Mouse (Mus musculus) neural tube, embryonic 15.5 days (tissue): ENCODE results near the gene Tmed8. TPM values are rescaled to one million over a fixed set of nuclear protein-coding genes. Genes with fewer than 3 reads are reported as not detected.

Source experiments
- ATAC-seq: fragments of 200-750 bp; cut with Nextera tagmentation; 2 replicates; pipeline ENCODE4 v1.8.0; 2017; ENCODE audit warnings: mild to moderate bottlenecking, moderate TSS enrichment, moderate library complexity; ENCODE audit not compliant: low FRiP score
- H3K27ac ChIP-seq: fragments of 300-500 bp; sonication (generic); replicated peaks from 2 replicates; pipeline ENCODE4 v1.5.1; 2015; ENCODE audit warnings: mild to moderate bottlenecking, inconsistent platforms
- H3K27me3 ChIP-seq: fragments of 300-500 bp; sonication (generic); replicated peaks from 2 replicates; pipeline ENCODE4 v1.6.1; 2015; ENCODE audit warnings: inconsistent platforms
- H3K36me3 ChIP-seq: fragments of 300-500 bp; sonication (generic); 2 replicates; pipeline ENCODE4 v1.6.1; 2015; ENCODE audit warnings: inconsistent platforms
- H3K4me1 ChIP-seq: fragments of 300-500 bp; sonication (generic); 2 replicates; pipeline ENCODE4 v1.6.1; 2015; ENCODE audit warnings: inconsistent platforms
- H3K4me2 ChIP-seq: fragments of 300-500 bp; sonication (generic); 2 replicates; pipeline ENCODE4 v1.6.1; 2015; ENCODE audit warnings: inconsistent platforms, mild to moderate bottlenecking, moderate library complexity
- H3K4me3 ChIP-seq: fragments of 300-500 bp; sonication (generic); replicated peaks from 2 replicates; pipeline ENCODE4 v1.5.1; 2015; ENCODE audit warnings: mild to moderate bottlenecking, inconsistent platforms
- H3K9ac ChIP-seq: fragments of 300-500 bp; sonication (generic); replicated peaks from 2 replicates; pipeline ENCODE4 v1.6.1; 2015; ENCODE audit warnings: mild to moderate bottlenecking, inconsistent platforms
- H3K9me3 ChIP-seq: fragments of 300-500 bp; sonication (generic); replicated peaks from 2 replicates; pipeline ENCODE4 v1.6.1; 2016; ENCODE audit warnings: inconsistent platforms
- WGBS: fragments of 180-500 bp; shearing (Covaris S2); methylation state at CpG from one replicate; pipeline ENCODE4 v1.1.7; 2015; ENCODE audit warnings: mixed read lengths; 5-methylcytosine and 5-hydroxymethylcytosine counted together
- polyA plus RNA-seq: library from polyadenylated mRNA; unstranded; fragments of >200 nt; fragmentation: Nextera tagmentation; extraction: Ambion mirVana; gene quantifications from 2 replicates; pipeline ENCODE4 v1.2.1, GENCODE M21; 2015

The Tmed8 gene
- polyA plus RNA-seq, 1 experiment from 2014 or later = 4.6 TPM

DNA sequence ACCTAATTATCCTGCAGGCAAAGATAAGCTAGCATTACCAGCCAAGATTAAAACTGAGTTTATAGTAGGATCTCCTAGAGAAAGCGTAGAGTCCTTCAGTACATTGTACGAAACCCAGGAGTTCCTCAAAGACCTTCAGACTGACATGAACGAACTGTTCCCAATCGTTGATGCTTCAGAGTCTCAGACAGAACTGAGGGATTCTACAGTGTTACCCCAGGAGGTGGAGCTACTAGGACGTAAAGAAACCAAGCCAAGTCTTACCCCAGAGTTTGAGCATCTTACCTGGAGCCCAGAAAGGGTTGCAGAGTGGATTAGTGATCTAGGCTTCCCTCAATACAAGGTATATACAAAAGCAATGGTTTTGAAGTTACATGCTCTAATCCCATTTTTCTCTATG is 1.4 kb upstream of the Tmed8 start:
- Histone ChIP-seq H3K36me3 (no peaks in the 10 kb centered on the region), H3K27ac (no peak overlapping the region), H3K9me3 (no peaks in the 10 kb centered on the region), H3K4me1 (peaks cover 15% of the 10 kb centered on the region), H3K27me3 (no peaks in the 10 kb centered on the region), H3K9ac (no peak overlapping the region), H3K4me2 (no peak overlapping the region), H3K4me3 (no peak overlapping the region)
- WGBS = 71% methylated on average over 5 of the region's 5 CpGs
- no peak for ATAC-seq

DNA sequence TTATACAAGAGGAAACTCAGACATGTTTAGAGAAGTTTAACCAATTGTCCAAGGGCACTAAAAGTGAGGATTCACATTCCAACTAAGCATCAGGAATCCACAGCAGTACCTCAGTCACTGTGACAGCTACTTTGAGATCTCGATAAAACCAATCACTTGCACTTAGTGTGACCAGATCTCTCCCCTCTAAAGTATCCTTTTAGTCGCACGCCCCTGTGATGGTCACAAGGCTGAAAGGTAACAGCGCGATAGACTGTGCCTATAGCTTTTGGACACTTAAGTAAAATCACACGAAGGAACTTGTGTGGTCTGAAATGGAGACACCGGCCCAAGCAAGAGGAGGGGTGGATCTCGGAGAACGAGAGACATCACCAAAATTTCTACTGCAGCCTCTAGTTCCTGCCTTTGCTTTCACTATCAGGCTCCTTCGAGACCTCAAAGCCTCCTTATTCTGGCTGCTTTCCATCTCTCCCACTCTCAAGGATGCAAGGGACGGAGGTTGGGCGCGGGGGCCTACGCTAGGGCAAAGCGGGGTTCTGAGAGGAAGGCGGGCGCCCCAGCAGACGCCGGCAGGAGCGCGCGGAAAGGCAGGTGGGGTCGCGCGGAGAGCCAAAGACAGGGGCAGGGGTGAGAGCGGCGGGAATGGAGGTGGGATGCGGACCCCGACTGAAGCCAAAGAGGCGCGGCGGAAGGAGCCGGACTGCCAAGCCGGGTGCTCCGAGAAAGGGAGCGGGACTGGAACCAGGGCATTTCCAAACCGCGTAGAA is 865 bp downstream of the Tmed8 start, which contains the start of gene Samd15:
Samd15 (plus strand) TSS at position 518 of the 767 bp plus-strand sequence.
- 3% methylated on average over 38 of the region's 38 CpGs for WGBS

DNA sequence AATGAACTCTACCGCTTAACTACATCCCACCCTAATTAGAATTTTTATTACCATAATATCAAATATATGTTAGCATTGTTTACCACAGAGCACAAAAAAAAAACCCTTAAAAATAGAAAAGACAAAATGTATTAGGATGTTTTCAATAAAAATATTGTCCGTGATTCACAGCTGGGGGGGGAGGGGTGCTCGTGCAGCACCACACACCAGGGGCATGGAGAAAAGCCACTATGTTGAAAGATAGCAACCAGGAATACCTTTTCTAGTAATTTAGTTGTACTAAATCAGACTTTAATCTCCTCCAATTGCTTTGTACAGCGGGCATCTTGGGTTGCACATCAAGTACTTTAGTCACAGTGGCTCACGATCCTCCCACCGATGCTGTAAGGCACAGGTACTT is 1.5 kb downstream of the Tmed8 start:
- H3K4me2 ChIP-seq = peak overlapping the region; percentile 79
- no peaks in the 10 kb centered on the region for H3K36me3 ChIP-seq
- no peak overlapping the region for H3K27ac ChIP-seq
- H3K27me3 ChIP-seq = no peaks in the 10 kb centered on the region
- peaks cover 15% of the 10 kb centered on the region for H3K4me1 ChIP-seq
- no peaks in the 10 kb centered on the region for H3K9me3 ChIP-seq
- peak overlapping the region; percentile 65 for H3K4me3 ChIP-seq
- WGBS = 38% methylated on average over 6 of the region's 6 CpGs
- peak overlapping the region; percentile 84 for H3K9ac ChIP-seq
- ATAC-seq = no peak

More for the DNA sequence above, 865 bp downstream of the Tmed8 start, which contains the start of gene Samd15:
- peaks cover 15% of the 10 kb centered on the region for H3K4me1 ChIP-seq
- H3K36me3 ChIP-seq = no peaks in the 10 kb centered on the region
- peak within 1 kb of the TSS; percentile 65 for H3K4me3 ChIP-seq
- H3K9ac ChIP-seq = peak within 1 kb of the TSS; percentile 84
- peak within 1 kb of the TSS; percentile 79 for H3K4me2 ChIP-seq
- H3K27me3 ChIP-seq = no peaks in the 10 kb centered on the region
- peak; percentile 68 for ATAC-seq
- H3K27ac ChIP-seq = peak within 1 kb of the TSS; percentile 90
- H3K9me3 ChIP-seq = no peaks in the 10 kb centered on the region

DNA sequence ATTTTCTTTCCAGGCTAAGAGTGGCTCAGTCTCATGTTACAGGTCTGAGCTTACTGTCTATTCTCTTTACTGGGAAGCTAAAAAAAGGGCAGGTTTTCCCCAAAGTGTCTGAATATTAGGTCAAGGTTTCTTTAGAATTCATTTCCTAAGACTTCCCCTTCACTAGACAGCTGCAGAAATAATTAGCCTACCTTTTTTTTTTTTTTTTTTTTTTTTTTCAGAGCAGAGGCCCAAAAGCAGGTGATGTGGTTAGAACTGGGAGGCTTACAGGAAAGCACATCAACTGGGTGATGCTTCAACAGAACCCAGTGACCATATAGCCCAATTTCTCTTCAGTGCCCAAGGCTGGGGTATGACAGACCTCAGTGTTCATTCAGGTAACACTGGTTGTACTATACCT is 3.9 kb downstream of the Tmed8 start:
- Histone ChIP-seq H3K4me1 (peaks cover 15% of the 10 kb centered on the region), H3K27ac (no peak overlapping the region), H3K36me3 (no peaks in the 10 kb centered on the region), H3K9ac (no peak overlapping the region), H3K9me3 (no peaks in the 10 kb centered on the region), H3K27me3 (no peaks in the 10 kb centered on the region), H3K4me2 (no peak overlapping the region), H3K4me3 (no peak overlapping the region)
- ATAC-seq = no peak

DNA sequence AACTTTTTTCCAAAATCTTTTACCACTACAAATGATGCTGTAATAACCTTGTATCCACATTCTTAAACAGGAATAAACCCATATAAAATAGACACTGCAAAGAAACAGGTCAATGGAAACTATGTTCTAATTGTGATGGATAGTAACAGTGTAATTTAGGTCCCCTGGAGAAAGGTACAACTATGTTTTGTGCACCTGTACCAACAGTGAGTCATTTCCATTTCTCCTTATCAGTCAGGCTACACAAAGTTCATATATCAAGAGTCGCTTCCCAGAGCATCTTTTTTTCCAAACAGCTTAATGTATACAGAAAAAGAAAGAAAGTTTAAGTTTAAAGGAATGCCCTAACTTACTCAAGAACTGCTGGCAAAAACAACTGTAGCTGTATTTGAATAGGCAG is 5.2 kb downstream of the Tmed8 start:
- Histone ChIP-seq H3K27me3 (no peaks in the 10 kb centered on the region), H3K4me3 (no peak overlapping the region), H3K36me3 (no peaks in the 10 kb centered on the region), H3K9me3 (no peaks in the 10 kb centered on the region), H3K4me1 (peaks cover 18% of the 10 kb centered on the region), H3K4me2 (no peak overlapping the region), H3K9ac (no peak overlapping the region), H3K27ac (no peak overlapping the region)
- 84% methylated on average over 1 of the region's 1 CpGs for WGBS
- ATAC-seq = no peak

DNA sequence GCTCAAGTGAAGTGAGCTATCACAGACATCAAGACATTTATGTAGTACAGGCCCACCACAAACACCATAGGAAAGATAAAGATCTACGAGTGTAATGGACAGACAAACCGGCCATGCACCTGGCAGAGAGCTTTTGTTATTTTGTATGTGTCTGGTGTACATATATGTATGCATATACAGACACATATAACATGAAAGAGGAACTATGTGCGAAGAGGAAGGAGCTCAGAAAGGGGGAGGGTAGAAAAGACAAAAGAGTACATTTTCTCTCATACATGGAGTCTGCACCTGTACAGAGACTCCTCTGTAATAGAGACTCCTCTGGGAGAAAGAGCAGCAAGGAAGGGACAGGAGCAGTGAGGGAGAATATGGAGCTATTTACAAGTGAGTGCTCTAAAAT is 7.2 kb downstream of the Tmed8 start:
- Histone ChIP-seq H3K4me2 (no peak overlapping the region), H3K9ac (no peak overlapping the region), H3K36me3 (no peaks in the 10 kb centered on the region), H3K4me3 (no peak overlapping the region), H3K9me3 (no peaks in the 10 kb centered on the region), H3K4me1 (peaks cover 7% of the 10 kb centered on the region), H3K27ac (no peak overlapping the region), H3K27me3 (no peaks in the 10 kb centered on the region)
- no peak for ATAC-seq
- 91% methylated on average over 3 of the region's 3 CpGs for WGBS

DNA sequence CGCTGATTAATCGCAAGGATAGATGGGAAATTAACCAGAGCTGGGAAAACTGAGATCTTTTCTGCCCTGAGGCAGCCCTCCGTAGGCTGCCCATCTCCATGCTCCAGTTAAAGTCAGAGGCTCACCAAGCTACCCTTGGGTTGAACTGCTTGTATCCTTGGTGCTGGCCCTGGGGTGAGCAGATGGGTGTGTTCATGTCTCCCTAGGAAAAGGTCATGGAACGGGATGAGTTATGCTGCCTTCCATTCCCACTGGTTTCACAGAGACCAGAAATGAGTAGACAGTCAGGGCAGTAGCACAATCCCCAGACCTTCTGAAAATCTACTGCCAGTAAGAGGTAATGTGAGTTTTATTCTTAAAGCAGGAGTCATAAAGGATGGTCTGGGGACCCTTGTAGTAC is 22.6 kb downstream of the Tmed8 start:
- H3K9ac ChIP-seq = no peak overlapping the region
- no peak overlapping the region for H3K27ac ChIP-seq
- ATAC-seq = no peak
- no peaks in the 10 kb centered on the region for H3K9me3 ChIP-seq
- peaks cover 19% of the 10 kb centered on the region for H3K36me3 ChIP-seq
- no peak overlapping the region for H3K4me2 ChIP-seq
- H3K4me3 ChIP-seq = no peak overlapping the region
- H3K27me3 ChIP-seq = no peaks in the 10 kb centered on the region
- H3K4me1 ChIP-seq = peaks cover 17% of the 10 kb centered on the region
- WGBS = 93% methylated on average over 4 of the region's 4 CpGs

DNA sequence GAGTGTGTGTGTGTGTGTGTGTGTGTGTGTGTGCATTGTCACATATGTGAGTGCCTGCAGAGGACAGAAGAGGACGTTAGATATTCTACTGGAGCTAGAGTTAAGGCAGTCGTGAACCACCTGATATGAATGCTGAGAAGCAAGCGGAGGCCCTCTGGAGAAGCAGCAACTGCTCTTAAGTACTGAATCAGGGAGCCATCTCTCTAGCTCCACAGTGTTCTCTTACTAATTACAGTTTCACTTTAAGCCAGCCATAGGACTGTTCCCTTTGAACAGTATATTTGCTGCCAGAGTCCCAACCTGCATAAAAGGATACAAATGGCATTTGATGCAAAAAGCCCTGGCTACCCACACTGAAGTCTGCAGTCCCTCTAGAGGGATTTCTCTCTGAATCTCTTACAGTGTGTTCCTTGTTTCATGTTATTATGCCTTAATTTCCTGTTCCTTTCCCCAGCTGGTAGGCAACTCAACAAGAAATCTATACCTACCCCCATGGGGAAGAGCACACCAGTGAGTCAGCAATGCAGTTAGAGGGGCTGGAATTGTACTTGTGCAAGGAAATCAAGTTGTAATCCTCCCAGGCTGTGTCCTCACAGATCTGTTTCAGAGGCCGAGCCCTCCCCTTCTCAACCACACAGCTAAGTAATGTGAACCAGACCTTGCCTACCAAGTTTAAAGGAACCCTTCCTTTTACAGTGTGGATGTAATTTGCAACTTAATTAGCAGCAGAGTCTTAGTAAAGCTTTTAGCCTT is 24.9 kb downstream of the Tmed8 start:
- WGBS = 73% methylated on average over 4 of the region's 4 CpGs
- Histone ChIP-seq H3K9ac (no peak overlapping the region), H3K27ac (no peak overlapping the region; the same call in 1 of the 2 replicates), H3K27me3 (no peaks in the 10 kb centered on the region), H3K4me1 (peaks cover 17% of the 10 kb centered on the region), H3K9me3 (no peaks in the 10 kb centered on the region), H3K36me3 (peaks cover 32% of the 10 kb centered on the region), H3K4me2 (no peak overlapping the region), H3K4me3 (no peak overlapping the region)
- 0 out of 2 replicates have a peak, but pooled peaks have one; percentile 24 for ATAC-seq

DNA sequence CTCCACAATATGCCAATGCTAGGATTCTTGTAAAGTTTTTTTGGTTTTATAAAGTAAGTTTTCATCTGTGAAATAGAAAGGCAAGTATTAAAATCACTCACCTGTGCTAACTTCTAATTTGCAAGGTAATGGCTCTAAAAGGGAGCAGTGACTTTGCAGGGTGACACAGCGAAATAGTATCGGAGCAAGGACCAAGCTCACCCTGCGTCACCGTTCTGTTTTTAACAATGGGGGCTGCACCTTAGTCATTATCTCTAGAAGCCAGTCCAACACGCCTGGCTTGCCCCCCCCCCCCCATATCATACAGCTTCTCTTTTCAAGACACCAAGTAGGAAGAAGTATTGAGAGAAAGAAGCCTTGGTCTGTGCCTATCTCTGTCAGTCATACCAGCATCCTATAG is 39.4 kb downstream of the Tmed8 start:
- Histone ChIP-seq H3K27me3 (no peaks in the 10 kb centered on the region), H3K4me1 (no peaks in the 10 kb centered on the region), H3K9me3 (no peaks in the 10 kb centered on the region), H3K36me3 (0 out of 2 replicates have a peak, but pooled peaks cover 6% of the 10 kb centered on the region), H3K4me3 (no peak overlapping the region), H3K4me2 (no peak overlapping the region), H3K9ac (no peak overlapping the region), H3K27ac (no peak overlapping the region)
- ATAC-seq = no peak
- WGBS = 90% methylated on average over 5 of the region's 5 CpGs

DNA sequence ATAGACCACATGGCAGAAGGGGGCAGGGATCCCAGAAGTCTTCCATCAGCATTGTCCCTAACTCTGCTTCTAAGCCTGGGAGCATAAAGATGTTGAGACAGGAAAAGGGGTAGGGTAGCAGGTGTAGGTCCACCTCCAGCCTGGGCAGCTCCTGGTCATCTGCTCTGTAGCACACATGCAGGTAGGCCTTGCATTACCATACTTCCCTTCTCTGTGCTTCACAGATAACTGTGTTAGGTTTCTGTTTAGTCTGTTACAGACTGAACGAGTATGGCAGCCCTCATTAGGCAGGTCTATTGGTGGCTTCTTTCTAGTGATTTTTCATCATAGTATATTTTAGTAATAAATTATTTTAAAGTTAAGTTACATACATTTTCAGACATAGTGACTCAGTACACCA is 39.9 kb downstream of the Tmed8 start:
- Histone ChIP-seq H3K4me3 (no peak overlapping the region), H3K27ac (no peak overlapping the region), H3K9me3 (no peaks in the 10 kb centered on the region), H3K36me3 (0 out of 2 replicates have a peak, but pooled peaks cover 6% of the 10 kb centered on the region), H3K4me2 (no peak overlapping the region), H3K27me3 (no peaks in the 10 kb centered on the region), H3K4me1 (no peaks in the 10 kb centered on the region), H3K9ac (no peak overlapping the region)
- ATAC-seq = no peak
- WGBS = 93% methylated on average over 1 of the region's 1 CpGs

DNA sequence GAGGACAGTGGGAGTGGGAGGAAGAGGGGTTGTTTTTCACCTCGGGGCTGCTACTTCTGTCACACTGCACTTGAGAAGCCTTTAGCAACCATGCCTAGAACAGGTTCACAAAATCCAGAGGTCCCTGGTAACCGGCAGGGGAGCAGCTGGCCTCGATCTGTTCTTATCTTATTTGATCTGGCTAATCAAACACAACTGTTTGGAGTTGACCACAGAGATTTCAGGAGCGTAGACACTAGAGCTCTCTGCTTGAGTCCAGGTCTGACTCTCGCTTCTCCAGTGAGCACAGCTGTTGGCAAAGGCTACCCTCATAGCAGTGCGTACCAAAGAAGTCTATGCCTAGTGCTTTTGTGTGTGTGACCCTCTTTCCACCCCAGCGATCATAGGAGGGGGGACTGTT is 42.2 kb downstream of the Tmed8 start:
- no peaks in the 10 kb centered on the region for H3K9me3 ChIP-seq
- no peak overlapping the region for H3K4me3 ChIP-seq
- no peak overlapping the region for H3K27ac ChIP-seq
- H3K9ac ChIP-seq = no peak overlapping the region
- H3K4me1 ChIP-seq = no peaks in the 10 kb centered on the region
- no peaks in the 10 kb centered on the region for H3K27me3 ChIP-seq
- 81% methylated on average over 7 of the region's 7 CpGs for WGBS
- H3K4me2 ChIP-seq = no peak overlapping the region
- ATAC-seq = no peak
- H3K36me3 ChIP-seq = 0 out of 2 replicates have a peak, but pooled peaks cover 2% of the 10 kb centered on the region

DNA sequence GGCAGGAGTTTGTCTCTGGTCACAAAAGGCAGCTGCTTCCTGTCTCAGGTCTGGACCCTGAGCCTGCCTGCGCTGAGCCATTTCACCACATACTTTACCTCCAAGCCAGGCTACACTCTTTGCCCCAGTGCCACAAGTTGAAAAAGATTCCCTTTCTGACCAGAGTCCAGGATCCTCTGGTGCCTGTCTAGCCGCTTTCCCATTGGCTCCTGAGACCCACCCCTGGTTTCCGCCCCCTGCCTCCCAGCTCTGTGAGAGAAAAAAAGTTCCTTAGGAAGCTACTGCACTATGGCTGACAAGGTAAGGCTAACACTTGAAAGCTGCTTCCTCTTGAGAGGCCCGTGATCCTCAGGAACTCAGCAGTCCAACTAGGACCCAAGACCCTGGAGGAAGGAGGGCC is 42.9 kb downstream of the Tmed8 start:
- Histone ChIP-seq H3K36me3 (no peaks in the 10 kb centered on the region), H3K9me3 (no peaks in the 10 kb centered on the region), H3K4me1 (no peaks in the 10 kb centered on the region), H3K27me3 (no peaks in the 10 kb centered on the region), H3K4me3 (no peak overlapping the region), H3K4me2 (no peak overlapping the region), H3K27ac (no peak overlapping the region), H3K9ac (no peak overlapping the region)
- ATAC-seq = no peak
- WGBS = 66% methylated on average over 4 of the region's 4 CpGs
